9 mouse cellular contexts compared by ENCODE assay signal in the genomic region with DNA sequence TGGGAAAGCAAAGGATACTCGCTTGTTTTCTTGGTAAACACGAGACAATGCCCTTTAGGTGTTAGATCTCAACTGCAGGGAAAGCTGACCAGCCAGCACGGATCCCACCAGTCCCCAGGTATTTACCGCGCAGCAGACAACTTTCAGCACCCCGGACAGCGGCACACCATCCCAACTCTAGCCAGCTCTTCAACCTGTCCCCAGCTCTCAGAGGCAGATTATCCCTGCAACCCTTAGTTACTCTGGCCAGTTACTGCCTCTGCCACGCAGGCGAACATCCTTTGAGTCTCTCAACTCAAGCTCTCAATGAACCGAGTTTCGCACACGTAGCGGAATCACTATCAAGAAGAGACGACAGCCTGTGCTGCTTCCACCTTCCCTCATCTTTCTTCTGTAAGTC. TPM values are rescaled to one million over a fixed set of nuclear protein-coding genes. Genes with fewer than 3 reads are reported as not detected.
DNase-seq lines count a peak whose midpoint lies in the region; ATAC-seq and TF ChIP-seq lines count a peak whose summit lies in the region.
"Had no signal": no experiment of that assay in that cellular context is flagged by ENCODE, and none has a peak within 500 bp of the region (broad histone marks: within the 10 kb centered on the region; RNA-seq: fewer than 3 reads in every experiment).

No protein-coding gene starts in this region.

- H3K27me3 ChIP-seq in liver, embryonic 11.5 days (replicated peaks; ENCODE audit: control insufficient read depth, insufficient read depth, low read length): peaks cover 26% of the 10 kb centered on the region

- 3% methylated on average over 14 of the region's 14 CpGs for WGBS in liver, embryonic 11.5 days

- intact Hi-C loops in heart, postnatal 14 days (cut with DNase I): no loop called here

- ATAC-seq in liver, embryonic 11.5 days (replicated peaks; ENCODE audit: low FRiP score): no peak

- DNase-seq in heart, adult 11 months: peak; percentile 55
- no peak for DNase-seq in heart, adult 8-10 months (ENCODE audit: low spot score)
- peak; percentile 67 for DNase-seq in ES-E14 (ENCODE audit: low read depth, low spot score)
- DNase-seq in heart, postnatal 14 days: peak; percentile 54 to 63
- DNase-seq in liver, embryonic 11.5 days (ENCODE audit: low spot score): peak; percentile 74
- DNase-seq in ovary, postnatal 36 days (ENCODE audit: low spot score): peak; percentile 50
- no peak for DNase-seq in spleen, postnatal 36 days (ENCODE audit: low spot score in 2 of 2)

- H3K9me3 ChIP-seq in ES-E14 (ENCODE audit: control insufficient read depth, insufficient read depth, low read depth, low read length): no peaks in the 10 kb centered on the region
- H3K9me3 ChIP-seq in liver, embryonic 11.5 days (ENCODE audit: control insufficient read depth, low read length): no peaks in the 10 kb centered on the region

- in situ Hi-C loops in ES-E14 (cut with MboI; ENCODE audit: low sequenced_read_pairs in 2 of 2, unreplicated experiment in 2 of 2): no loop called here

- H3K9ac ChIP-seq in ES-E14 (ENCODE audit: insufficient read depth, low read depth, low read length, poor library complexity, severe bottlenecking): no peak overlapping the region
- no peak overlapping the region for H3K9ac ChIP-seq in liver, embryonic 11.5 days (ENCODE audit: low read depth, low read length)

- H3K36me3 ChIP-seq in ES-E14 (ENCODE audit: control insufficient read depth, insufficient read depth, low read length, poor library complexity, severe bottlenecking): no peaks in the 10 kb centered on the region
- H3K36me3 ChIP-seq in liver, embryonic 11.5 days (ENCODE audit: control insufficient read depth, insufficient read depth, low read length): no peaks in the 10 kb centered on the region

- no peak overlapping the region for H3K4me2 ChIP-seq in liver, embryonic 11.5 days

- no peak for TF ChIP-seq CTCF in cortical plate, adult 2 months (IDR thresholded peaks at IDR 0.05; ENCODE audit: extremely low read depth, insufficient read depth, low read length)

- no peak overlapping the region for H3K27ac ChIP-seq in ES-E14 (ENCODE audit: insufficient read depth, low read depth, low read length, poor library complexity, severe bottlenecking)
- peak overlapping the region; percentile 94; the same call in 1 of the 2 replicates for H3K27ac ChIP-seq in cortical plate, adult 2 months (ENCODE audit: insufficient read depth, low read length)
- no peak overlapping the region for H3K27ac ChIP-seq in liver, embryonic 11.5 days (ENCODE audit: low read depth, low read length)

- H3K4me3 ChIP-seq in ES-E14 (ENCODE audit: insufficient read depth in 1 of 2, low read depth in 1 of 2, low read length in 2 of 2, poor library complexity in 1 of 2, severe bottlenecking in 1 of 2): peak overlapping the region in 1 of 2 experiments; percentile 57; a peak in 1 of 4 replicates
- peak overlapping the region; percentile 94 for H3K4me3 ChIP-seq in cortical plate, adult 2 months (ENCODE audit: insufficient read depth, low read length)
- H3K4me3 ChIP-seq in liver, embryonic 11.5 days (ENCODE audit: low read depth, low read length): no peak overlapping the region

- H3K4me1 ChIP-seq in ES-E14 (ENCODE audit: control insufficient read depth in 2 of 2, insufficient read depth in 2 of 2, low read length in 2 of 2, poor library complexity in 1 of 2): no peaks in the 10 kb centered on the region
- peaks cover 6% of the 10 kb centered on the region; the same call in 1 of the 2 replicates for H3K4me1 ChIP-seq in cortical plate, adult 2 months (ENCODE audit: control insufficient read depth, insufficient read depth, low read length)
- H3K4me1 ChIP-seq in liver, embryonic 11.5 days (replicated peaks; ENCODE audit: control insufficient read depth, insufficient read depth, low read length): no peaks in the 10 kb centered on the region

- no peak for TF ChIP-seq POLR2A in cortical plate, adult 2 months (IDR thresholded peaks at IDR 0.05; ENCODE audit: extremely low read depth, insufficient read depth, low read length)

TF ChIP-seq in ES-E14, 5 proteins besides CTCF, POLR2A, EP300 and RAD21:
- no peak for TF ChIP-seq MAFK (IDR thresholded peaks at IDR 0.05; ENCODE audit: insufficient read depth, low read depth, low read length)
- TF ChIP-seq CHD2 (IDR thresholded peaks at IDR 0.05; ENCODE audit: low read depth, low read length): no peak
- no peak for TF ChIP-seq HCFC1 (IDR thresholded peaks at IDR 0.05; ENCODE audit: borderline replicate concordance, insufficient read depth, low read length)
- no peak for TF ChIP-seq ZC3H11A (IDR thresholded peaks at IDR 0.05; ENCODE audit: borderline replicate concordance, low read depth, low read length)
- TF ChIP-seq ZNF384 (IDR thresholded peaks at IDR 0.05; ENCODE audit: low read depth, low read length): no peak

RNA-seq across cellular contexts. Expression of a gene that starts 1.3 kb away (rescaled TPM):
- total RNA-seq in heart, adult 8-10 months (2022): under 1 TPM in 3 of 4 experiments, not detected in 1; 0.08 to 0.22 (median 0.09) TPM
- total RNA-seq in ES-E14 (2012; rRNA removed): 0.18 and 0.26 TPM in 2 replicates
- polyA plus RNA-seq in cortical plate, adult 2 months (2012; rRNA removed): 19.8 and 22.3 TPM in 2 replicates
- under 1 TPM; 0.10 to 0.12 TPM for total RNA-seq in heart, postnatal 14 days (2021)
- polyA plus RNA-seq in liver, embryonic 11.5 days (2014; fragmentation: Nextera tagmentation; extraction: Ambion mirVana): 0.08 and 0.13 TPM in 2 replicates
- total RNA-seq: neutrophil, adult 5-6 weeks had no signal

Comparison
In these comparisons a context has a peak if more than half of its experiments do, and no peak if none do; other contexts are left out.
1. DNase-seq: peak in heart, adult 11 months (single experiment), ES-E14 (single experiment), heart, postnatal 14 days (2 of 2), liver, embryonic 11.5 days (single experiment) and ovary, postnatal 36 days (single experiment); none in heart, adult 8-10 months (single experiment) and spleen, postnatal 36 days (0 of 2).